Mouse (Mus musculus) 3134 (cell line): ENCODE data around the gene C1galt1c1.
A peak's percentile ranks its signal among the peaks of the same experiment; 100 is the strongest.

Experiments used
- DNase-seq: peaks from one replicate; pipeline ENCODE4 v3.0.0-alpha.2; 2011; ENCODE audit warnings: low spot score; ENCODE audit not compliant: insufficient read length; ENCODE audit errors: extremely low read depth

The C1galt1c1 gene

GRCm38 (mm10) chrX:38634801-38635637 lies at the start of gene C1galt1c1:
Gene C1galt1c1 (minus strand): TSS chrX:38635087.
- peak; percentile 85 for DNase-seq

DNA sequence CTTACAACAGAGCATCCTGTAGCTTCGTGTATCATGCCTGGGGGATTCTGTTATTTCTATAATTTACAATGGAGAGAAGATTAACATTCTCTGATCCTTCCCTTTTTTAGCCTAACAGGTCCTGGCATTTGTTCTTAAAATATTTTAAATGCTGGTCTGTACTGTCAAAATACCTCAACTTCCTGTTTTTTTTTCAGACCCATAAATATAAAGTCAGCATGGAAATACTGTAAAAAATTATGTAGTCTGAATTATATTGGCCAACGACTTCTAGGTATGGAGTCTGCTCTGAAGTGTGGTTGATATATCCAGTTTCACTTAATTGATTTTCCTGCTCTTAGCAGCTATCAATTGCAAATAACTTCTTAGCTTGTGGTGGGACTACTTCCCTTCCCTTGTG lies 47.1 kb upstream of the C1galt1c1 start:
- DNase-seq = no peak

GRCm38 (mm10) chrX:38669111-38669903 lies 34.4 kb upstream of the C1galt1c1 start:
- DNase-seq = no peak

DNA sequence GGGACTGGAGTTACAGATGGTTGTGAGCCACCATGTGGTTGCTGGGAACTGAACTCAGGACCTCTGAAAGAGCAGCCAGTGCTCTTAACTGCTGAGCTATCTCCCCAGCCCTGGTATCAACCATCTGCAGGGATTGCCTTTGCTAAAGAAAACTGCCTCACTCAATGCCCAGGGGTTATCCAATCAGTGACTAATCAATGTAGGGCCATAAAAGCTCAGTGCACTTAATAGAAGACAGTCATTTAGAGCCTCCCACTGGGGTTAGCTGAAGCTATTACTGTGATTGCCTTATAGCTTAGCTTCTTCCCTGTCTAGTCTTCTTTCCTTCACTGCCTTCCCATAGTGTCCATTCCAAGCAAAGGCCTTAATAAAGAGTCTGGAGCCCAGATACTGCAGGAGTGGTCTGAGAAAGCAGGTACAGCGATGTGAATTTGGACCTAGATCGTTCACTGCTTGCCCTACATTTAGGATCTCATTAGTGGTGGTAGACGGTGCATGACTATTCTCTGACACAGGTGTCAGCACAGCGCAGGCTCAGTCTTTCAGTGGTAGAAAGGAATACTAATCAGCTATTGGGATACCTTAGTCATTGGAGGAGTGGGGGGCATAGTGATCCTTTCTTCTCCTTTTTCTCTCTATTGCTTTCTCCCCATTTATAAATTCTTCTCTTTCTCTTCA lies 21.5 kb upstream of the C1galt1c1 start:
- no peak for DNase-seq

DNA sequence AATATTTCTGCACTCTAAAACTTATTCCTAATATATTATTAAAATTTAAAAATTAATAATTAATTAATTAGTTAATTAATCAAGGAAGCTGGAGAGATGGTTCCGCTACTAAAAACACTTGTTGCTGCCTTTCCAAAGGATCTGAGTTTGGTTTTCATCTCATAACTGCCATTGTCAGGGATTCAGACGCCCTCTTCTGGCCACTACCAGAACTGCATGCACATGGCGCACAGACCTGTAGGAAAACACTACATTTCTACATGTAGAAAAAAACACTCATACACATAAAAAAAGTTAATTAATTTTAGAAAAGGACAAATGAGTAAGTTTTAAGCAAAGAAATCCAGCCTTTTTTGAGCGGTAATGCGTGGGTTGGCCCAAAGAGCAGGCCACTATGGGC lies 19.8 kb upstream of the C1galt1c1 start:
- no peak for DNase-seq

DNA sequence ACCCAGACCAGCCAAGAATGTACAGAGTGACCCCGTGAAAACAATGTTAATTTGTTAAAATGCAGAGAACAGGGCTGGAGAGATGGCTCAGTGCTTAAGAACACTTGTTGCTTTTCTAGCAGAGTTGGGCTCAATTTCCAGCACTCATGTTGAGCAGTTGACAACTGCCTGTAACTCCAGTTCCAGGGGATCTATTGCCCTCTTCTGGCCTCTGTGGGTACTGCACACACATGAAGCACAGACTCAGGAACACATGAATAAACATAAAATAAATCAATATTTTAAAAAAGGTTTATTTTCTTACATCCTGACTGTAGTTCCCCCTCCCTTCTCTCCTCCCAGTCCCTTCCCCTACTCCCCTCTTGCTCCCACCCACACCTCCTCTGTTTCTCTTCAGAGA lies 18.3 kb upstream of the C1galt1c1 start:
- DNase-seq = no peak

- no peak for DNase-seq
Observed at GRCm38 (mm10) chrX:38651167-38651566, 16.3 kb upstream of the C1galt1c1 start.

DNA sequence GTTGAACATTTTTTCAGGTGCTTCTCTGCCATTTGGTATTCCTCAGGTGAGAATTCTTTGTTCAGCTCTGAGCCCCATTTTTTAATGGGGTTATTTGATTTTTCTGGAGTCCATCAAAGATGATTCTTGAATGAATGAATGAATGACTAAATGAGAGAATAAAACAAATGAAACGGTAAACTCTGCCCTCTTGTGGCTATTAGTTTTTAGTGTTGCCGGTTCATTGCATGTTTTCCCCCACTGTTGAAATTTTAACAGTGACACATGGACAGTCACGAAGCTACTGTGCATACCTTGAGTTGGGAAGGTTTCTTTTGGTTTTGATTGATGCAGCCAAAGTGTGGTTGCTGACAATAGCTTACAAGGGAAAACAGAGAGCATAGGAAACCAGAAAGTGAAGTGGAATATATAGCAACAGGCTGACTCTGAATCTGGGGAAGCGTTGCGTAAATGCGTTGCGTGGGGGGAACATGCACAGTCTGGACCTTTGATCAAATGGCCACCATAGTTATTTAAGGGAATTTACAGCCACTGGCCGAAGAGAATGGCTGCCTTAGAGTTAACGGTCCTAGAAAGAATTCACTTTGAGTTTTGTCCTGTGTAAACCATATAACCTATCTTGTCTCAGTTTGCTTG lies 15.6 kb upstream of the C1galt1c1 start:
- DNase-seq = no peak

DNA sequence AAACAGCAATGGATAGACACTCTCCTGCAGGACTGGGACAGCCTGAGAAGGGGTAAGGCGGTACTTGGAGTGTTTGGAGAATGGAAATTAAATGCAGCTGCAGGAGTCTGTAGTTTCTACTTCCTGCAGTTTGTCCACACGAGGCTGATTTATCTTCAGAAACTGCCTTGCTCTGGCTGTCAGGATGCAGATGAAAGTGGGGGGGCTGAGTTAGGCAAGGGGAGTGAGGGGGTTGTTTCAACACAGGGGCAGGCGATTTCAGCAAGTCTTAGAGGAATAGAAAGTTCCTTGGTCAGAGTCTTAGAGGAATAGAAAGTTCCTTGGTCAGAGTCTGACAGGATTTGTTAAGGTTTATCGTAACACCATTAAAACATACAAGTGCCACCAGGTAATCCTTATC lies 7.3 kb upstream of the C1galt1c1 start:
- no peak for DNase-seq

- DNase-seq = no peak
Observed at GRCm38 (mm10) chrX:38641435-38641834, 6.5 kb upstream of the C1galt1c1 start.

GRCm38 (mm10) chrX:38635638-38635931 lies 698 bp upstream of the C1galt1c1 start:
- DNase-seq = no peak

DNA sequence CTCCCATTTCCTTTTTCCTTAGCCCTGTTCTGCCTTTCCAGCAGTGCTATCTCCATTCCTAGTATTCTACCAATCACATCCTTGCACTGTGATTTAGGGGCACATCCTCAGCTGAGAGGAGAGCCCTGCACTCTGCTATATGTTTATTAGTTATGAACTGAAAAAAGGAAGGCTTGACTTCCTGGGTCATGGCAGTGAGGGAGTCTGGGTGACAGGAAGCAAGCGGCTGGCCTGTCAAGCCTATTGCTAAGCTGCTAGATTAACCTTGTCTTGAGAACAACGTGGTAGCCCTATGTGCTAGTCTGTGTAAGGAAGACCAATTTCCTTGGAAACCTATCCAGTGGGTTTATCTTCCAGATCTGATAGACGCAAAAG lies 33.9 kb downstream of the C1galt1c1 start:
- peak; percentile 2 for DNase-seq

GRCm38 (mm10) chrX:38600177-38600994 lies 34.5 kb downstream of the C1galt1c1 start, which contains the start of gene Mcts1:
Gene Mcts1 (plus strand): TSS chrX:38600578.
- peak; percentile 70 for DNase-seq

- no peak for DNase-seq
Observed at GRCm38 (mm10) chrX:38593180-38593889, 41.6 kb downstream of the C1galt1c1 start.

DNA sequence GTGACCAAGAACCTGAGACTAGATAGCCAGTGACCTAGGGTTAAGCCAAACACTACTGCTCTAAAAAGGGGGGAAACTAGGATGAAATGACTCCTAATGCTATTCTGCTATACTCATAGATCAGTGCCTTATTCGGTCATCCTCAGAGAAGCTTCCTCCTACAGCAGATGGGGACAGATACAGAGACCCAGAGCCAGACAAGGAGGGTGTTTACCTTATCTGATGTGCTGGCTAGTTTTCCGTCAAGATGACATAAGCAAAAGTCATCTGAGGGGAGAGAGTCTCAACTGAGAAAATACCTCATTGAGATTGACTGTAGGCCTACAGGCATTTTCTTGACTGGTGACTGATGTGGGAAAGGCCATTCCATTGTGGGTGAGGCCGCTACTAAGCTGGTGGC lies 43.1 kb downstream of the C1galt1c1 start:
- no peak for DNase-seq

- peak; percentile 46 for DNase-seq
Observed at GRCm38 (mm10) chrX:38589827-38590226, 45.1 kb downstream of the C1galt1c1 start.

GRCm38 (mm10) chrX:38583261-38583660 lies 51.6 kb downstream of the C1galt1c1 start:
- DNase-seq = no peak

GRCm38 (mm10) chrX:38581140-38581539 lies 53.7 kb downstream of the C1galt1c1 start:
- DNase-seq = no peak
